Mouse (Mus musculus): ENCODE measurements at regions not wholly inside any gene's neighbourhood (a gene's known extent, or its start where the extent isn't known, plus 50 kb on each side); places are given as distances from the start of the nearest gene placed in this dataset.

- H3K4me3 ChIP-seq, result no peak overlapping the region
- H3K9me3 ChIP-seq, result no peaks in the 10 kb centered on the region
- H3K36me3 ChIP-seq, result no peaks in the 10 kb centered on the region
- H3K27me3 ChIP-seq, result no peaks in the 10 kb centered on the region
- no peak overlapping the region for H3K4me2 ChIP-seq
- H3K9ac ChIP-seq, result no peak overlapping the region
- no peak overlapping the region for H3K27ac ChIP-seq
- H3K4me1 ChIP-seq, result peaks cover 5% of the 10 kb centered on the region; the same call in 1 of the 2 replicates
- ATAC-seq (ENCODE audit: borderline replicate concordance, extremely low read depth, low FRiP score, low TSS enrichment), result no peak
- WGBS, result 83% methylated on average over 3 of the region's 3 CpGs
Observed at GRCm38 (mm10) chr16:78247189-78247588, 54.1 kb upstream of the Cxadr start.

DNA sequence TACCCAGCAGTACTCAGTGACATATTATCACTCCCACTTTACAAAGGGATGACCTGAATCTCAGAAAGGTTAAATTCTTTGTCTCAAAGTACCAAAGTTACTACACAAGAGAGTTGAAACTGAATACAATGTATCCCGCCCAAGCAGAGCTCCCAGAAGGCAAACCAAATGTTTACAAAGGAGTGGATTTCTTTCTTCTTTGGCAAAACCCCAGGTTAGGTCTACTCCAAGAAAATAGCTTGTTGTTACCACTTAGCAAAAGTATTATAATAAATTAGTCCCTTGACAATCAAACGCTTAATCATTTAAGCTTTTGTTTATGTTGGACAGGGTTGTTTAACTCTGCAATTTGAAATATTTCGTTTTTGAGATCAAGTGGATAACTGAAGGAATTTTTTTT, 58.6 kb upstream of the Cxadr start:
- H3K4me1 ChIP-seq, result peaks cover 9% of the 10 kb centered on the region
- WGBS, result 29% methylated on average over 3 of the region's 3 CpGs
- no peak overlapping the region for H3K27ac ChIP-seq
- H3K4me3 ChIP-seq, result no peak overlapping the region
- no peak overlapping the region for H3K4me2 ChIP-seq
- H3K36me3 ChIP-seq, result no peaks in the 10 kb centered on the region
- no peaks in the 10 kb centered on the region for H3K27me3 ChIP-seq
- ATAC-seq (ENCODE audit: borderline replicate concordance, extremely low read depth, low FRiP score, low TSS enrichment), result no peak
- H3K9me3 ChIP-seq, result no peaks in the 10 kb centered on the region
- no peak overlapping the region for H3K9ac ChIP-seq

DNA sequence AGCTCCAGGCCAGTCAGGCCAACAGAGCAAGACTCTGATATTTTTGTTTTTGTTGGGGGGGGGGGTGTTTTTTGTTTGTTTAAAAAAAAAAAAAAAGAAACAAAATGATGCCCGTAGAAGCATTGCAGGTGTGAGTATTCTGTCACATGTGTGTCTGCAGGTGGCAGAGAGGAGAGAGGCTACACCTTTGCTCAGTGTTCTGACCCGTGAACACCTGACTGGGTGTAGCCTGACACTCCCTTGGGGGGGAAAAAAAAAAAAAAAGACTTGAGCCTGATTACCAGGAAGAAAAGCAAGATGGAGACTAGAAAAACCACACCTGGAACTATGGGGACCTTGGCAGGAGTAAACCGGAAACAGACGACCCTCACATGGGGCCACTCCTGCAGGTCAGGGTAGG, 61.1 kb upstream of the Cxadr start:
- WGBS, result 82% methylated on average over 4 of the region's 4 CpGs
- peaks cover 14% of the 10 kb centered on the region for H3K4me1 ChIP-seq
- no peak for ATAC-seq (ENCODE audit: borderline replicate concordance, extremely low read depth, low FRiP score, low TSS enrichment)
- no peak overlapping the region for H3K4me3 ChIP-seq
- H3K9me3 ChIP-seq, result no peaks in the 10 kb centered on the region
- no peak overlapping the region for H3K27ac ChIP-seq
- no peaks in the 10 kb centered on the region for H3K27me3 ChIP-seq
- H3K36me3 ChIP-seq, result no peaks in the 10 kb centered on the region
- H3K4me2 ChIP-seq, result no peak overlapping the region
- H3K9ac ChIP-seq, result no peak overlapping the region

DNA sequence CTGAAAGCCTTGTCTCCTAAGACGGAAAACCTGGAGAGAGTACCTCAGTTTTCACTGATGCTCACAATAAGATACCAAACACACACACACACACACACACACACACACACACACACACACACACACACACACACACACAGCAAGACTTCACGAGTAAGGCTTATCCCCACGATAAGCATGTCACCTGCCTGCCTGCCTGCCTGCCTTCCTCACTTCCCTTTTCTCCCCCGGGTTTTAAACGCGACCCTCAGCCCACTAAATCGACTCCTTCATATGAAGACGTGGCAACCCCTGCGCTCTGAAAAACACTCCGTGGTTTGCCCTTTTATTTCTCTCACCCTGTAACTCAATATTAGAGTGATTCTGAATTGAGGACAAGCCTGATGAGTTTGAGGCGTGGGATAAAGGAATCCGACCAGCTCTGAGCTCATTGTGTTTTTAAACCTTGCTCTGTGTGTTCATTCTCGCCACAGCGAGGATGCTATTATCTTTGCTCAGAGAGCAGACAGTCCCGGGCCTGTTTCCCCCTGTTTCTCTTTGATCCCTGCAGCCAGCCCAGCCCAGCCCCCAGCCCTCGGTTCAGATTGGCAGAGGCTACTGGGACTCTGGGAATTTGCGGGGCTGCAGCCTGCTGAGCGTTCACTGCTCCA, 63.1 kb upstream of the Cxadr start:
- peak overlapping the region; percentile 44 for H3K9ac ChIP-seq
- H3K4me1 ChIP-seq, result peaks cover 14% of the 10 kb centered on the region
- peaks cover 2% of the 10 kb centered on the region; the same call in 1 of the 2 replicates for H3K27me3 ChIP-seq
- H3K4me2 ChIP-seq, result peak overlapping the region; percentile 80
- H3K9me3 ChIP-seq, result no peaks in the 10 kb centered on the region
- peak overlapping the region; percentile 42 for H3K4me3 ChIP-seq
- WGBS, result 1% methylated on average over 18 of the region's 18 CpGs
- no peaks in the 10 kb centered on the region for H3K36me3 ChIP-seq
- peak; percentile 47; the same call in 1 of the 2 replicates for ATAC-seq (ENCODE audit: borderline replicate concordance, extremely low read depth, low FRiP score, low TSS enrichment)
- no peak overlapping the region for H3K27ac ChIP-seq

GRCm38 (mm10) chr16:78237641-78238051, 63.6 kb upstream of the Cxadr start:
- H3K9me3 ChIP-seq, result no peaks in the 10 kb centered on the region
- WGBS, result under 1% methylated on average over 12 of the region's 15 CpGs
- peak; percentile 44; the same call in 1 of the 2 replicates for ATAC-seq (ENCODE audit: borderline replicate concordance, extremely low read depth, low FRiP score, low TSS enrichment)
- peak overlapping the region; percentile 80 for H3K4me2 ChIP-seq
- H3K36me3 ChIP-seq, result no peaks in the 10 kb centered on the region
- H3K4me3 ChIP-seq, result peak overlapping the region; percentile 42
- peak overlapping the region; percentile 44; the same call in 1 of the 2 replicates for H3K9ac ChIP-seq
- H3K4me1 ChIP-seq, result peaks cover 14% of the 10 kb centered on the region
- H3K27ac ChIP-seq, result no peak overlapping the region
- H3K27me3 ChIP-seq, result peaks cover 2% of the 10 kb centered on the region; the same call in 1 of the 2 replicates

- no peak overlapping the region for H3K27ac ChIP-seq
- ATAC-seq (ENCODE audit: borderline replicate concordance, extremely low read depth, low FRiP score, low TSS enrichment), result no peak
- H3K4me3 ChIP-seq, result peak overlapping the region; percentile 42
- H3K4me2 ChIP-seq, result peak overlapping the region; percentile 80
- H3K9me3 ChIP-seq, result no peaks in the 10 kb centered on the region
- H3K36me3 ChIP-seq, result no peaks in the 10 kb centered on the region
- 4% methylated on average over 25 of the region's 25 CpGs for WGBS
- peaks cover 14% of the 10 kb centered on the region for H3K4me1 ChIP-seq
- peaks cover 2% of the 10 kb centered on the region; the same call in 1 of the 2 replicates for H3K27me3 ChIP-seq
- H3K9ac ChIP-seq, result peak overlapping the region; percentile 7; the same call in 1 of the 2 replicates
Observed at GRCm38 (mm10) chr16:78236746-78237640, 64.3 kb upstream of the Cxadr start.

DNA sequence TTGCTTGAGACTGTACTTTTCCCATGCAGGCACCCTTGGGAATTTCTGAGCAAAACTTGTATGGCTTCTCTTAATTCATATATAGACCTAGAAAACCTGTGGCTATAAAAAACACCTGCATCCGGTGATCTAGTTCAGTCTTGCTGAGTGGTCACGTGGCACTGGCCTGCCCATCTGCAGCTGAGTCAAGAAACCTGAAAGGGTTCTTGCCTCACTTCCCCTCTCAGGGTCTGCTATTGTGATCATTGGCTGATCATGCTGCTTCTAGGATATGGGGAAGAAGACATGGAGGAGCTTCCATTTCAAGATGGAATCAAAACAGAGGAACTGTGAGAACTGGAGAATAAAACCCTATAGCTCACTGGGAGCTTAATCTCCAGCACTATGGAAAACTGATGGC, 69.1 kb upstream of the Cxadr start:
- Histone ChIP-seq H3K4me2 (no peak overlapping the region), H3K36me3 (no peaks in the 10 kb centered on the region), H3K9ac (no peak overlapping the region), H3K27ac (no peak overlapping the region), H3K4me1 (peaks cover 6% of the 10 kb centered on the region; the same call in 1 of the 2 replicates), H3K4me3 (no peak overlapping the region), H3K9me3 (no peaks in the 10 kb centered on the region), H3K27me3 (peaks cover 2% of the 10 kb centered on the region; the same call in 1 of the 2 replicates)
- WGBS, result 82% methylated on average over 2 of the region's 2 CpGs
- no peak for ATAC-seq (ENCODE audit: borderline replicate concordance, extremely low read depth, low FRiP score, low TSS enrichment)

GRCm38 (mm10) chr16:78229013-78229412, 72.3 kb upstream of the Cxadr start:
- no peak for ATAC-seq (ENCODE audit: borderline replicate concordance, extremely low read depth, low FRiP score, low TSS enrichment)
- Histone ChIP-seq H3K4me1 (no peaks in the 10 kb centered on the region), H3K4me2 (no peak overlapping the region), H3K36me3 (no peaks in the 10 kb centered on the region), H3K4me3 (no peak overlapping the region), H3K27me3 (no peaks in the 10 kb centered on the region), H3K9me3 (no peaks in the 10 kb centered on the region), H3K27ac (no peak overlapping the region), H3K9ac (no peak overlapping the region)
- 46% methylated on average over 4 of the region's 4 CpGs for WGBS

DNA sequence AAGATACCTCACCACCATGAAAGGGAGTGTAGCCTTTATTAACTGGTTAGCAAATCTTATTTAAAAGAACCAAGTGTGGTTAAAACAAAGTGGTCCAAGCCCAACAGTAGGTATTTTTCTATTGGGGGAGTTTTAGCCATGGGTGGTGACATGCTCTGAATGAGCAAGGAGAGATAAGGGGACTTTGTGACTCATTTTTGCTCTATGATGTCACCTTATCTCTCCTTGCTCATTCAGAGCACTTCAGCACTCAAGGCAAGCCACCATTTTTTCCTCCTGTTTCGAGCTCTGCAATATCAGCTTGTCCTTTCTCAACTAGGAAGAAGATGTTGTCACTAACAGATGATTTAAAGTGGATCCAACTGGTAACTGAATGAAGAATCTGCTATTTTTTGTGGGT, 78.9 kb upstream of the Cxadr start:
- Histone ChIP-seq H3K36me3 (no peaks in the 10 kb centered on the region), H3K9me3 (no peaks in the 10 kb centered on the region), H3K4me1 (no peaks in the 10 kb centered on the region), H3K27ac (no peak overlapping the region), H3K9ac (no peak overlapping the region), H3K4me2 (no peak overlapping the region), H3K27me3 (no peaks in the 10 kb centered on the region), H3K4me3 (no peak overlapping the region)
- WGBS, result 59% methylated on average over 1 of the region's 1 CpGs
- no peak for ATAC-seq (ENCODE audit: borderline replicate concordance, extremely low read depth, low FRiP score, low TSS enrichment)

- Histone ChIP-seq H3K9ac (no peak overlapping the region), H3K4me2 (no peak overlapping the region), H3K4me3 (no peak overlapping the region), H3K27ac (no peak overlapping the region), H3K9me3 (no peaks in the 10 kb centered on the region), H3K4me1 (no peaks in the 10 kb centered on the region), H3K27me3 (no peaks in the 10 kb centered on the region), H3K36me3 (no peaks in the 10 kb centered on the region)
- ATAC-seq (ENCODE audit: borderline replicate concordance, extremely low read depth, low FRiP score, low TSS enrichment), result no peak
- 92% methylated on average over 1 of the region's 1 CpGs for WGBS
Observed at GRCm38 (mm10) chr16:78221781-78222180, 79.5 kb upstream of the Cxadr start.

GRCm38 (mm10) chr16:78217633-78218032, 83.7 kb upstream of the Cxadr start:
- Histone ChIP-seq H3K36me3 (no peaks in the 10 kb centered on the region), H3K4me1 (no peaks in the 10 kb centered on the region), H3K9me3 (no peaks in the 10 kb centered on the region), H3K4me2 (peak overlapping the region; percentile 37), H3K4me3 (no peak overlapping the region), H3K27ac (peak overlapping the region; percentile 5; the same call in 1 of the 2 replicates), H3K27me3 (no peaks in the 10 kb centered on the region), H3K9ac (no peak overlapping the region)
- WGBS, result 37% methylated on average over 6 of the region's 6 CpGs
- ATAC-seq (ENCODE audit: borderline replicate concordance, extremely low read depth, low FRiP score, low TSS enrichment), result peak; percentile 46; the same call in 1 of the 2 replicates
